Mouse (Mus musculus) T-cell, adult 66 days (primary cell): ENCODE data around the gene H2-M10.3. TPM values are rescaled to one million over a fixed set of nuclear protein-coding genes. Genes with fewer than 3 reads are reported as not detected.

Experiments used
- total RNA-seq, 2 experiments: library from RNA; stranded (reverse); gene quantifications; 3 replicates in 1 of 2; 4 replicates in 1 of 2; pipeline ENCODE4 v1.2.4; 2023

Gene H2-M10.3
- not detected for total RNA-seq

DNA sequence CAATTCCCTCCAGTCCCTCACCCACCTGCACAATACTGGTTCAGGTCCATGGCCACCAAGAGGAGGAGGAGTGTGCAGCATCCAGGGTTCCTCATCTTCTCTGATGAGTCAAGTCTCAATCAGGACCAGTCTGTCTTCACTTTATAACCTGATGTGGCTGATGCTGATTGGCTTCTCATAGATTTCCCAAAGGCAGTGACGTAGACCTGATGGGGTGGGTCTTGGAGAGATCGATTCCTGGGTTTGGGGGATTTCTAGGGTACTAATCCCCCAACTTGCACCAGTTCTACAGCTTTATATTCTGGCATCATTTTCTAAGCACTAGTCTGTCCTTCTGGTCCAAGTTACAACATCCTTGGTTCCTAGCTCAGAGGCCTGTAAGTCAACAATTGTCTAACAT, at the start of gene H2-M10.3:
Gene H2-M10.3 (minus strand): TSS at position 101 of the 400 bp plus-strand sequence.

GRCm38 (mm10) chr17:36326055-36326454, 42.2 kb downstream of the H2-M10.3 start, which contains the start of gene H2-M10.1:
Gene H2-M10.1 (minus strand): TSS chr17:36326155.

Other genes with a start within 250 kb of the H2-M10.3 start
- 10 to 100 TPM; 13.9 to 15.9 TPM for gene Gm19684, start 246.7 kb downstream of the H2-M10.3 start, total RNA-seq
- 10 to 100 TPM; 18.1 to 21.9 TPM for gene Gm7030, start 239.0 kb downstream of the H2-M10.3 start, total RNA-seq
- 1 to 10 TPM in 1 of 2 experiments, not detected in 1; 1.6 TPM for gene Gm8909, start 199.9 kb downstream of the H2-M10.3 start, total RNA-seq
- 1 to 10 TPM in 1 of 2 experiments, under 1 TPM in 1; 0.79 to 1.4 TPM for gene H2-T3, start 178.1 kb downstream of the H2-M10.3 start, total RNA-seq
- 10 to 100 TPM; 82.8 to 96.9 TPM for gene Rpp21, start 110.3 kb downstream of the H2-M10.3 start, total RNA-seq
- 10 to 100 TPM; 85.1 to 86.0 TPM for gene Trim39, start 96.2 kb downstream of the H2-M10.3 start, total RNA-seq
- not detected for gene H2-M10.2, start 81.9 kb downstream of the H2-M10.3 start, total RNA-seq
- not detected for gene H2-M10.1, start 42.3 kb downstream of the H2-M10.3 start, total RNA-seq
- not detected for gene H2-M10.4, start 93.9 kb upstream of the H2-M10.3 start, total RNA-seq
- gene H2-M11, start 178.7 kb upstream of the H2-M10.3 start, total RNA-seq, result not detected